Mouse (Mus musculus): Measurements from ENCODE around the gene Parg.

- no peak for TF ChIP-seq CTCF (IDR thresholded peaks at IDR 0.05; ENCODE audit: low read depth)
- TF ChIP-seq EP300 (IDR thresholded peaks at IDR 0.05; ENCODE audit: low read depth), result no peak
These were observed 125.6 kb downstream of the Parg start for GRCm38 (mm10) chr14:32327366-32327765.

Measured in liver, postnatal 0 days (tissue).